Mouse (Mus musculus): ENCODE results near the gene Gpr19. TPM values are rescaled to one million over a fixed set of nuclear protein-coding genes. Genes with fewer than 3 reads are reported as not detected.

The Gpr19 gene
- polyA plus RNA-seq, 1 experiment = 26.3 TPM

DNA sequence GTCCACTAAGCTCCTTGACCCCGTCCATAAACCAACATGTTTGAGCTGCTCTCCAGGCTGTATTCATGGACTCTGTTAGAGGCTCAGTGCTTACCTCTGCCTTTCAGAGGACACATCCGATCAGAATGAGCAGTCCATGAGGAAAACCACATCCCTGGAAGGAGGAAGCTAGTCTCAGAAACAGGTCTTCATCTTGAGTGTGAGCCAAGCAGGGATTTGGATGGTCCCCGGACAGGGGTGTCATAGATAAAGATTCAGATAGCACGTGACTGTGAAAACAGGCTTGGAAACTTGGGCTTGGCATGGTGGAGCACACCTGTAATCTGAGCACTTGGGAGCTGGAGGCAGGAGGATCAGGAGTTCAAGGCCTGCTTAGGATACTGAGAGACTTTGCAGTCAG, 31.5 kb upstream of the Gpr19 start:
- TF ChIP-seq CTCF (IDR thresholded peaks at IDR 0.05; ENCODE audit: low read depth, low read length) (no peak), POLR2A (IDR thresholded peaks at IDR 0.05; ENCODE audit: insufficient read depth, low read length) (no peak), EP300 (IDR thresholded peaks at IDR 0.05; ENCODE audit: insufficient read depth, low read depth, low read length) (no peak)
- Histone ChIP-seq H3K4me1 (ENCODE audit: control insufficient read depth, insufficient read depth, low read length) (no peaks in the 10 kb centered on the region), H3K4me3 (ENCODE audit: low read depth, low read length) (peak overlapping the region; percentile 90), H3K27me3 (ENCODE audit: control insufficient read depth, insufficient read depth, low read length, poor library complexity, severe bottlenecking) (no peaks in the 10 kb centered on the region), H3K9me3 (replicated peaks; ENCODE audit: control insufficient read depth, insufficient read depth, low read length, poor library complexity, severe bottlenecking) (no peaks in the 10 kb centered on the region), H3K27ac (ENCODE audit: insufficient read depth, low read length) (peak overlapping the region; percentile 2), H3K36me3 (ENCODE audit: control insufficient read depth, insufficient read depth, low read length, poor library complexity, severe bottlenecking) (no peaks in the 10 kb centered on the region), H3K9ac (ENCODE audit: low read depth, poor library complexity, severe bottlenecking) (peak overlapping the region; percentile 54)

DNA sequence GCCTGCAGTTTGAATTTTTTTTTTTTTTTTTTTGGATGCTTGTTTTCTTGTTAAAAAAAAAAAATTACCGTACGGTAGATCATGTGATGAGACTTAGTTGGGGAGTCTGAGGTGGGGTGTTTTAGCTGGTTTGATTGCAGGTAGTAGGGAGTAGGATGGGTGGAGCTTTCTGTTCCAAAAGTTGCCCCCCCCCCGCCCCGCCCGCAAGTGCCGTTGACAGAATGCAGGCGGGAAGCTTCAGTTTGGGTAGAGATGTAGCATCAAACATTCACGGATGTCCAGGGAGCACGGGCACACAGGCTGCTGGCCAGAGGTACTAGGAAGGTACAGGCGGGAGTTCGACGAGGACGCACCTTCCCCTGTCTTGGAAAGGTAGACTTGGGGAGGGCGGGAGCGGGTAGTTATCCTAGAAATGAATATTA, 30.5 kb upstream of the Gpr19 start:
- Histone ChIP-seq H3K27me3 (ENCODE audit: control insufficient read depth, insufficient read depth, low read length, poor library complexity, severe bottlenecking) (no peaks in the 10 kb centered on the region), H3K36me3 (ENCODE audit: control insufficient read depth, insufficient read depth, low read length, poor library complexity, severe bottlenecking) (0 out of 2 replicates have a peak, but pooled peaks cover 4% of the 10 kb centered on the region), H3K27ac (ENCODE audit: insufficient read depth, low read length) (0 out of 2 replicates have a peak overlapping the region, but pooled peaks have one; percentile 1), H3K9ac (ENCODE audit: low read depth, poor library complexity, severe bottlenecking) (peak overlapping the region; percentile 90), H3K4me3 (ENCODE audit: low read depth, low read length) (peak overlapping the region; percentile 76), H3K4me1 (ENCODE audit: control insufficient read depth, insufficient read depth, low read length) (no peaks in the 10 kb centered on the region), H3K9me3 (replicated peaks; ENCODE audit: control insufficient read depth, insufficient read depth, low read length, poor library complexity, severe bottlenecking) (no peaks in the 10 kb centered on the region)
- TF ChIP-seq CTCF (IDR thresholded peaks at IDR 0.05; ENCODE audit: low read depth, low read length) = no peak
- TF ChIP-seq POLR2A (IDR thresholded peaks at IDR 0.05; ENCODE audit: insufficient read depth, low read length) = no peak
- TF ChIP-seq EP300 (IDR thresholded peaks at IDR 0.05; ENCODE audit: insufficient read depth, low read depth, low read length) = no peak

DNA sequence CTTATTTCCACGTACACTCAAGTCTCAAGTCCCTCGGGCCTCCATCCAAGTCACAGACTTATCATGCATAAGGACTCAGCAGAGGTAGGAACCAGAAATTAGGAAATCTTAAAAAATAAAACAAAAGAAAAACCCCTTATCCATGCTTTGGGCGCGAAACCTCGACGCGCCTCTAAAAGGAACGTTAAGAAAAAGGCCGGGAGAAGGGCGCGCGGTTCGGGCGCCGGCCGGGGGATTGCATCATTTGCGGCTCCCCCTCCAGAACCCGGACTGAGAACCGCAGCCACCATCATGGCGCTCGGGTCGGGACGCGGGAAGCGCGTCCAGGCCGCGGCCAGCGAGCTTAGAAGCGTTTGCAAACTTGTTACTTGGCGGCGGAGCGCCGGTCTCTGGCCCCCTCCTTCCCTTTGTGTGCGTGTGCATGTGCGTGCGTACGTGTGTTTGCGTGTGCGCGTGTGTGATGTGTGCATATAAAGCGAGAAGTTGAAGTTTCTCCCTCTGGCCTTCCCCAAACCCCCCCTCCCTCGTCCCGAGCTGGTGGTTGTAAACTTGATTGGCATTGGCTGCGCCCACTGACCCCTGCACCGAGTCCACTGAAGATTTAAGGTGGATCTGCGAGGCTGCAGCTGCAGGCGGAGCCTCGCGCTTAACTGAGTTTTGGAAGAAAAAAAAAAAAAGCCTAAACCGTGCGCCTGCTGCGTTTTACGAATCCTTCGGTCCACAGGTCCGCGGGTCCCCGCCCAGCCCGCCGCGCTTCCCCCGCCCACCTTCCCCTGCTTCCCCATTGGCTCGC, 29.9 kb upstream of the Gpr19 start:
- peak overlapping the region; percentile 88 for H3K27ac ChIP-seq (ENCODE audit: insufficient read depth, low read length)

DNA sequence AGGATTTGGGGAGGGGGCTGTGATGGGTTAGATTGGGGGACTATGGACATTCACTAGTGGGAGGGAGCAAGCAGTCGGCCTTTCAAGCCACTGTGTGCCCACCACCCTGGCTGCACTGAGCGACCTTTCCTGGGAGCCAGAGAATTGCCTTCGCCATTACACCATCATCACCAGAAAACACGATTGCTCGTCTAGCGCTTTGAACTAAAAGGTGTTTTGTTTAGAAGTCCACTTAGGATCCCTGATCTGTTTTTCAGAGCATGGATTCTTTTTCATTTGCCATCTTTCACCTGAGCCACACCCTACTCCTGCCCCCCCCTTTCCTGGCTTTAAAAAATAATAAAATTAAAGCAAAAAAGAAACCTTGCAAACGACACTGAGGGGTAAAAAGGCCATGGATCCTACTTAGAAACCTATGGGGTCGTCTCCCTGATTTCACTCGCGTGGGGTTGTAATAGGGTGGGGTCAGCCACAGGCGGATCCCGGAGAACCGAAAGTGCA, 29.3 kb upstream of the Gpr19 start:
- no peak for TF ChIP-seq EP300 (IDR thresholded peaks at IDR 0.05; ENCODE audit: insufficient read depth, low read depth, low read length)
- TF ChIP-seq POLR2A (IDR thresholded peaks at IDR 0.05; ENCODE audit: insufficient read depth, low read length) = no peak
- TF ChIP-seq CTCF (IDR thresholded peaks at IDR 0.05; ENCODE audit: low read depth, low read length) = no peak
- Histone ChIP-seq H3K27me3 (ENCODE audit: control insufficient read depth, insufficient read depth, low read length, poor library complexity, severe bottlenecking) (no peaks in the 10 kb centered on the region), H3K4me1 (ENCODE audit: control insufficient read depth, insufficient read depth, low read length) (no peaks in the 10 kb centered on the region), H3K9me3 (replicated peaks; ENCODE audit: control insufficient read depth, insufficient read depth, low read length, poor library complexity, severe bottlenecking) (no peaks in the 10 kb centered on the region), H3K4me3 (ENCODE audit: low read depth, low read length) (peak overlapping the region; percentile 63), H3K9ac (ENCODE audit: low read depth, poor library complexity, severe bottlenecking) (peak overlapping the region; percentile 90), H3K27ac (ENCODE audit: insufficient read depth, low read length) (peak overlapping the region; percentile 88), H3K36me3 (ENCODE audit: control insufficient read depth, insufficient read depth, low read length, poor library complexity, severe bottlenecking) (peaks cover 9% of the 10 kb centered on the region; the same call in 1 of the 2 replicates)

More for the DNA sequence above, 29.9 kb upstream of the Gpr19 start:
- H3K4me1 ChIP-seq (ENCODE audit: control insufficient read depth, insufficient read depth, low read length) = no peaks in the 10 kb centered on the region
- no peaks in the 10 kb centered on the region for H3K27me3 ChIP-seq (ENCODE audit: control insufficient read depth, insufficient read depth, low read length, poor library complexity, severe bottlenecking)
- H3K9ac ChIP-seq (ENCODE audit: low read depth, poor library complexity, severe bottlenecking) = peak overlapping the region; percentile 90
- H3K36me3 ChIP-seq (ENCODE audit: control insufficient read depth, insufficient read depth, low read length, poor library complexity, severe bottlenecking) = peaks cover 6% of the 10 kb centered on the region; the same call in 1 of the 2 replicates
- H3K9me3 ChIP-seq (replicated peaks; ENCODE audit: control insufficient read depth, insufficient read depth, low read length, poor library complexity, severe bottlenecking) = no peaks in the 10 kb centered on the region
- TF ChIP-seq EP300 (IDR thresholded peaks at IDR 0.05; ENCODE audit: insufficient read depth, low read depth, low read length) (0 out of 2 replicates have a peak, but pooled peaks have one; percentile 16), POLR2A (IDR thresholded peaks at IDR 0.05; ENCODE audit: insufficient read depth, low read length) (no peak)
- peak overlapping the region; percentile 63 for H3K4me3 ChIP-seq (ENCODE audit: low read depth, low read length)

DNA sequence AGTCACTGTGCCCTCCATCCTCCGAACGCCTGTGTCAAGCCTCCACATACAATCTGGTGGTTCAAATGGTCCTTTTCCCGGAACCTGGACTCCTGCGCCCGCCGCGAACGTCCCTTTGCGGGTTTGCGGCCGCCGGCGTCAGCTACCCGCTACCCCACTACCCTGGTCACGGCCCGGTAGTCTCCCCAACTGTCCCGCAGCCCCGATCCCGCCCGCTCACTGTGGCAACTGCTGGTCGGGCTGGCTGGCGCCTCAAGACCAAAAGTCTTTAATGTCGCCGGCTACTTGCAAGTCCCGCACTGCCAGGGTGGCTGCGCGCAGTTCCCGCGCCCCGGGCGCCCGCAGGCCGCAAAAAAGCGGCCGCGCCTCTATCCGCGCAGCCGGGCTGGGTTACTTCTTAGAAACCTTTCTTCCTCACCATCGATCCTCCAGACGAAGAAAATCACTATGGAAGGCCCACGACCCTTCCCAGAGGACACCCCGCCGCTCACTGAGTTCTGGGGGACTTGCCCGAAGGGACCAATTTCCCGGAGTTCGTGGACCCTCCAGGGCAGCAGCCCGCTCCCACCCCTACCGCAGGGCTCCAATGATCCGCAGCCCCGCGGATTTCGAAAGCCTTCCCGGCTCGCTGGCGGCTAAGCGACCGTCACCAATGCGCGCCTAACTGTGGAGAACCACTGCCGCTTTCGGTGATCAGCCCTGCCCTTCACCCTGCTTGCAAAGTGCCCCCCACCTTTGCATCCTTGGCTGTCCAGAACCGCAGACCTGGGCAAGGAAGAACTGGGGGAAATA, 28.6 kb upstream of the Gpr19 start:
- Histone ChIP-seq H3K9ac (ENCODE audit: low read depth, poor library complexity, severe bottlenecking) (peak overlapping the region; percentile 90), H3K27me3 (ENCODE audit: control insufficient read depth, insufficient read depth, low read length, poor library complexity, severe bottlenecking) (no peaks in the 10 kb centered on the region), H3K4me1 (ENCODE audit: control insufficient read depth, insufficient read depth, low read length) (no peaks in the 10 kb centered on the region), H3K27ac (ENCODE audit: insufficient read depth, low read length) (peak overlapping the region; percentile 88), H3K9me3 (replicated peaks; ENCODE audit: control insufficient read depth, insufficient read depth, low read length, poor library complexity, severe bottlenecking) (no peaks in the 10 kb centered on the region), H3K36me3 (ENCODE audit: control insufficient read depth, insufficient read depth, low read length, poor library complexity, severe bottlenecking) (peaks cover 11% of the 10 kb centered on the region; the same call in 1 of the 2 replicates), H3K4me3 (ENCODE audit: low read depth, low read length) (peak overlapping the region; percentile 63)
- TF ChIP-seq EP300 (IDR thresholded peaks at IDR 0.05; ENCODE audit: insufficient read depth, low read depth, low read length) (no peak), CTCF (IDR thresholded peaks at IDR 0.05; ENCODE audit: low read depth, low read length) (no peak), POLR2A (IDR thresholded peaks at IDR 0.05; ENCODE audit: insufficient read depth, low read length) (no peak)
